Mouse (Mus musculus): ENCODE results near the gene Olfr486. TPM values are rescaled to one million over a fixed set of nuclear protein-coding genes. Genes with fewer than 3 reads are reported as not detected.

Olfr486 gene
- polyA plus RNA-seq, 1 experiment from 2014 or later, result not detected

GRCm38 (mm10) chr7:108127349-108127748 is 45.2 kb downstream of the Olfr486 start, which contains the start of gene Olfr484:
TSS of gene Olfr484 (minus strand) at chr7:108127449.
- no peaks in the 10 kb centered on the region for H3K4me1 ChIP-seq (ENCODE audit: control insufficient read depth, insufficient read depth, low read length)
- no peak within 1 kb of the TSS for H3K27ac ChIP-seq (ENCODE audit: low read depth, low read length)
- H3K27me3 ChIP-seq (ENCODE audit: control insufficient read depth, insufficient read depth, low read length), result no peaks in the 10 kb centered on the region
- H3K36me3 ChIP-seq (ENCODE audit: control insufficient read depth, insufficient read depth, low read length), result no peaks in the 10 kb centered on the region
- H3K9ac ChIP-seq (ENCODE audit: low read length), result no peak within 1 kb of the TSS
- H3K4me2 ChIP-seq (ENCODE audit: low read depth), result no peak within 1 kb of the TSS
- ATAC-seq (ENCODE audit: insufficient read depth, low FRiP score, low TSS enrichment) (no peak), DNase-seq (ENCODE audit: low spot score) (no peak)
- H3K4me3 ChIP-seq (ENCODE audit: low read depth, low read length), result no peak within 1 kb of the TSS
- H3K9me3 ChIP-seq (ENCODE audit: control insufficient read depth, low read length), result no peaks in the 10 kb centered on the region

Other genes starting within 250 kb of the Olfr486 start
- gene Olfr473, start 242.3 kb downstream of the Olfr486 start, polyA plus RNA-seq (2014; fragmentation: Nextera tagmentation; extraction: Ambion mirVana), result not detected in 2 replicates
- not detected in 2 replicates for gene Olfr474, start 218.1 kb downstream of the Olfr486 start, polyA plus RNA-seq (2014; fragmentation: Nextera tagmentation; extraction: Ambion mirVana)
- gene Olfr476, start 207.9 kb downstream of the Olfr486 start, polyA plus RNA-seq (2014; fragmentation: Nextera tagmentation; extraction: Ambion mirVana), result not detected in 2 replicates
- gene Olfr477, start 186.0 kb downstream of the Olfr486 start, polyA plus RNA-seq (2014; fragmentation: Nextera tagmentation; extraction: Ambion mirVana), result not detected in 2 replicates
- not detected in 2 replicates for gene Olfr478, start 138.8 kb downstream of the Olfr486 start, polyA plus RNA-seq (2014; fragmentation: Nextera tagmentation; extraction: Ambion mirVana)
- gene Olfr479, start 122.0 kb downstream of the Olfr486 start, polyA plus RNA-seq (2014; fragmentation: Nextera tagmentation; extraction: Ambion mirVana), result not detected in 2 replicates
- not detected in 2 replicates for gene Olfr480, start 105.4 kb downstream of the Olfr486 start, polyA plus RNA-seq (2014; fragmentation: Nextera tagmentation; extraction: Ambion mirVana)
- gene Olfr481, start 92.9 kb downstream of the Olfr486 start, polyA plus RNA-seq (2014; fragmentation: Nextera tagmentation; extraction: Ambion mirVana), result not detected in 2 replicates
- gene Olfr482, start 75.2 kb downstream of the Olfr486 start, polyA plus RNA-seq (2014; fragmentation: Nextera tagmentation; extraction: Ambion mirVana), result not detected in 2 replicates
- gene Olfr483, start 71.9 kb downstream of the Olfr486 start, polyA plus RNA-seq (2014; fragmentation: Nextera tagmentation; extraction: Ambion mirVana), result not detected in 2 replicates
- not detected in 2 replicates for gene Olfr484, start 45.3 kb downstream of the Olfr486 start, polyA plus RNA-seq (2014; fragmentation: Nextera tagmentation; extraction: Ambion mirVana)
- gene Olfr485, start 12.9 kb downstream of the Olfr486 start, polyA plus RNA-seq (2014; fragmentation: Nextera tagmentation; extraction: Ambion mirVana), result not detected in 2 replicates
- not detected in 2 replicates for gene Olfr487, start 41.9 kb upstream of the Olfr486 start, polyA plus RNA-seq (2014; fragmentation: Nextera tagmentation; extraction: Ambion mirVana)
- gene Olfr488, start 85.6 kb upstream of the Olfr486 start, polyA plus RNA-seq (2014; fragmentation: Nextera tagmentation; extraction: Ambion mirVana), result not detected in 2 replicates
- not detected in 2 replicates for gene Olfr490, start 116.2 kb upstream of the Olfr486 start, polyA plus RNA-seq (2014; fragmentation: Nextera tagmentation; extraction: Ambion mirVana)
- not detected in 2 replicates for gene Olfr491, start 140.7 kb upstream of the Olfr486 start, polyA plus RNA-seq (2014; fragmentation: Nextera tagmentation; extraction: Ambion mirVana)
- not detected in 2 replicates for gene Olfr492, start 150.9 kb upstream of the Olfr486 start, polyA plus RNA-seq (2014; fragmentation: Nextera tagmentation; extraction: Ambion mirVana)
- not detected in 2 replicates for gene Olfr493, start 174.2 kb upstream of the Olfr486 start, polyA plus RNA-seq (2014; fragmentation: Nextera tagmentation; extraction: Ambion mirVana)
- not detected in 2 replicates for gene Olfr494, start 192.6 kb upstream of the Olfr486 start, polyA plus RNA-seq (2014; fragmentation: Nextera tagmentation; extraction: Ambion mirVana)
- not detected in 2 replicates for gene Olfr495, start 220.4 kb upstream of the Olfr486 start, polyA plus RNA-seq (2014; fragmentation: Nextera tagmentation; extraction: Ambion mirVana)
- not detected in 2 replicates for gene Olfr497, start 247.7 kb upstream of the Olfr486 start, polyA plus RNA-seq (2014; fragmentation: Nextera tagmentation; extraction: Ambion mirVana)